Mouse (Mus musculus) ES-E14 (cell line): Measurements from ENCODE around the gene Tfam.

Experiments
- CHD2 ChIP-seq: IDR thresholded peaks from 2 replicates; pipeline ENCODE4 v1.6.1; 2014; ENCODE audit warnings: mild to moderate bottlenecking, low read depth, low read length, inconsistent platforms
- HCFC1 ChIP-seq: IDR thresholded peaks from 2 replicates; pipeline ENCODE4 v1.6.1; 2012; ENCODE audit warnings: low read length, inconsistent platforms, borderline replicate concordance; ENCODE audit not compliant: insufficient read depth
- ZNF384 ChIP-seq: IDR thresholded peaks from 2 replicates; pipeline ENCODE4 v1.6.1; 2012; ENCODE audit warnings: low read depth, low read length, inconsistent platforms

DNA sequence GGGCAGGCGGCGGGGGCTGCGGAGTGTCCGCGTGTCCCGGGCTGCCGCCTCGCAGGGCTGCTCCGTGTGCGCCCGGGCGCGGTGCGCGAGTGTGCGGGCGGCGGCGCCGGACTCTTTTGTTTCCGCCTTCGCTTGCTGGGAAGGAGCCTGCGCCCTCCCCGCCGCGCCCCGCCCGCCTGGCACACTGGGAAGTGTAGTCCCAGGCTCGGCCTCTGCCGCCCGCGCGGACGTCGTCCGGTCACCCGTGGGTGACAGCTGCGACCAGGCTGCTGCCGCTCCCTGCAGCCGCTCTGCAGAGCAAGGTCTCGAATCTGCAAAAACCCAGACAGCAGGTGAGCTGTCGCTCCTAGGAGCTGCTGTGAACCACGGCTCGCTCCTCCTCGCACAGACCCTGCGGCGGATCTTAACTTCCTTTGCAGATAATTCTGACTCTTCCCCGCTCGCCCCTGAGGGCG is 47.1 kb upstream of the Tfam start, which contains the start of gene Ube2d1:
- TF ChIP-seq CHD2: no peak
- no peak for TF ChIP-seq ZNF384
- TF ChIP-seq HCFC1: peak; percentile 85
